Mouse (Mus musculus) cerebellum, adult 11-12 months (tissue): Measurements from ENCODE around the gene Dtymk.
"Not testable (repeated sequence)": the region's sequence is repeated elsewhere in the genome, so short reads cannot be mapped to it uniquely, and the experiment has no call there.

ENCODE experiments used
- DNase-seq: peaks from one replicate; pipeline ENCODE4 v3.0.0; 2022

The Dtymk gene

DNA sequence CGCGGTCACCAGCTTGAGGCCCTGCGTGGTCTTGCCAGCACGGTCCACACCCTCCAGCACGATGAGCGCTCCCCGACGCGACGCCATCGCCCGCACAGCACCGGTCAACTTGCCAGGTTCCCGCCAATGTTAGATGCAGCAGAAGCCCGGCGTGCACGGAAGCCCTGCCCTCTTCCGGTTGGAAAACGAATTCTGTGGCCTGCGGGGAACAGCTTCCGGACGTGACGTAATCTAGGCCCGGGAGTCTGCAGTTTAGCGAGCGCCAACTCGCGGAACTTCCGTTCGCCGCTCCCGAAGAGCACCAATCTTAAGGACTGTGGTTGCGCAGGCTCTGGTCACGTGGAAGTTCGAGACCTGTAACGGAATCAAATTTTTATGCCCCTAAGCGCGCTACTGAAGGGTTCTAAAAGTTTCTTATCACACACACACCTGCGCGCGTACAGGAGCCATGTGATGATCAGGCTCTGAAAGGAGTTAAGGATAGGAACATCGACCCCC lies at the start of gene Dtymk:
Dtymk (minus strand) TSS at position 194 of the 498 bp plus-strand sequence.
- peak; percentile 95 for DNase-seq

DNA sequence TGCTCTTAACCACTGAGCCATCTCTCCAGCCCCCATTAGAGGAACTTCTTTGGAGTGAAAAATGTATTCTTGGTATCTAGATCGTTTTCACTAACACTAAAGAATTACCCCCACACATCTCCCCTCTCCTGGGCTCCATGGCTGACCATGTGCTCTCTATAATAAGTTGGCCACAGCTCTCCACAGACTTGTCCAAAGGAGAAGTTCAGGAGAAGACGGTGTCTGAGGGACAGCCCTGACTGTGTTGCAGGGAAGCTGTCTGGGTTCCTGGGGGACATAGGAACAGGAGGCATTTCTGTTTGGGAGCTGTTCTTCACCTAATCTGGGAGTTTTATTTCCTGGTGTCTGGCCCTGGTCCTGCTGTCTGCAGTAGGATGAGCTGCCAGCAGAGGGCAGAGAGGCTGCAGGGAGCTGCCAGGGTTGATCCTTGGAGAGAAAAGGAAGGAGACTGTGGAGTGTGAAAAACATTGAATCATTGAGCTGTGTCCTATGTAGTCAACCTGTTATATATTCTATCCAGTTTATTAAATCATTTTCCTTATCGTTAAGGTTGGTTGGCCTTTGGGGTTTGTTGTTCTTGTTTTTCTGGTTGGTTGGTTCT lies 44.1 kb upstream of the Dtymk start:
- not testable (repeated sequence) for DNase-seq

DNA sequence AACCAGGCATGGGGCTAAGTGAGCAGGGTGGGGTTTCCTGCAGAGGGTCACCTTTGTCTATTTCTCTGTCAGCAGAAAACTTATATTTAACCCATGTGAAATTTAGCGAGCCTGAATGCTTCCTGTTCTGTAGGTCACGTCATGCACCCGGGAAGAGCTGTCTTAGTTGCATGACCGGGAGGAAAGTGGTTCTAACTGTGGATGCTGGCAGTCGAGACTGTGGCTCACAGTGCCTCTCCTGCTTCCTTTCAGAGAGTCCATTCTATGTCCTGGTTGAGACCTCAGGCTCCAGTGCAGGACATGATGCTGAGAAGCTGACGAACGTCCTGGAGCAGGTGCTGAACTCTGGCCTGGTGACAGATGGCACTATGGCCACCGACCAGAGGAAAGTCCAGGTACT lies 36.8 kb upstream of the Dtymk start:
- not testable (repeated sequence) for DNase-seq

DNA sequence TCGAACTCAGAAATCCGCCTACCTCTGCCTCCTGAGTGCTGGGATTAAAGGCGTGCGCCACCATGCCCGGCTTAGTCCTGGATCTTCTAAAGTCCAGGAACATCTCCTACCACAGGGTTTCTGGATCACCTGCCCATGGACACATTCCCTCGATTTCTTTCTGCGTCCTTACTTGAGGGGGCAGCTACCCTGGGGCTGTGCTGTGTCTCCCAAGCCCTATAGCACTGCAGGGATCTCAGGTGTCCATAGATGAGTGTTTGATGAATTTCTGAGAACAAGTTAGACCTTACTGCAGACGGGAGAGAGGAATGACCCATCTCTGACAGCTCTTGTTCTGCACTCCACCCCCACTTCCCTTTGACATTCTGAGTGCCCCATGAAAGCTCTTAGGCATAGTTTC lies 35.6 kb upstream of the Dtymk start:
- no peak for DNase-seq

DNA sequence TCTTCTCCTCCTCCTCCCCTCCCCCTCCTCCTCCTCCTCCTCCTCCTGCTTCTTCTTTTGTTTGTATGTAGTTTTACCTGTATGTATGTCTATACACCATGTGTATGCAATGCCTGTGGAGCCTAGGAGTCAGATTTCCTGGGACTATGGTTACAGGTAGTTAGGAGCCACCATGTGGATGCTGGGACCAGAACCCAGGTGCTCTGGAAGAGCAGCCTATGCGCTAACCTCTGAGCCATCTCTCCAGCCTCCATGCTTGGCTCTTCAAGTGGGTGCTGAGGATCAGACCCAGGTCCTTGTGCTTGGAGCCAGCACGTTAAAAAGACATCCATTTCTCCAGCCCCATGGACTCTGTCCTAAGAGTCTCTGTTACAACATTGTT lies 34.8 kb upstream of the Dtymk start:
- no peak for DNase-seq

DNA sequence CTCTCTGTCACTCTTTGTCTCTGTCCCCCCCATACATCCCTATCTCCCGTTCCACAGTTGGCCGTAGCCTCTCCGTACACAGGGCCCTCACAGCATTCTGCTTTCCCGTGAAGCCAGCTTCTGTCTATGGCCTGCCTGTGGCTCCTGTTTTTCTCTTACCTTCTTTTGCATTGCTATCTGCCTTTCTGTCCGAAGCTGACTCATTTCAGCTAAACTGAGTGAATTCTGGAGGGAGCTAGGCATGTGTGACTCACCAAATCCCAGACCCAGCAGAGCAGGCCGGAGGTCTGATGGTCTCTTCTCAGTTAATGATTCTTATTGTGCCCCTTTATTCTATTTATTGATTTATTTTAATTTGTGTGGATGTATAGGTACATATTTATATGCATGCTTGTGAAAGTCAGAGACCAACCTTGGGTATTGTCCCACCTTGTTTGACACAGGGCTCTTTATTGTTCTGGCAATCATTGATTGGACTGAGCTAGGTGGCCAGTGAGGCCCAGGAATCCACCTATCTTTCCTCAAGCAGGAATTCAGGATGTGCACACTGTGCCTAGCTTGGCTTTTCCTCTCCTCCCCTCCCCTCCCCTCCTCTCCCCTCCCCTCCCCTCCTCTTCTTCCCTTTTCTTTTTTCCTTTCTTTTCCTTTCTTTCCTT lies 34.3 kb upstream of the Dtymk start:
- DNase-seq = no peak

DNA sequence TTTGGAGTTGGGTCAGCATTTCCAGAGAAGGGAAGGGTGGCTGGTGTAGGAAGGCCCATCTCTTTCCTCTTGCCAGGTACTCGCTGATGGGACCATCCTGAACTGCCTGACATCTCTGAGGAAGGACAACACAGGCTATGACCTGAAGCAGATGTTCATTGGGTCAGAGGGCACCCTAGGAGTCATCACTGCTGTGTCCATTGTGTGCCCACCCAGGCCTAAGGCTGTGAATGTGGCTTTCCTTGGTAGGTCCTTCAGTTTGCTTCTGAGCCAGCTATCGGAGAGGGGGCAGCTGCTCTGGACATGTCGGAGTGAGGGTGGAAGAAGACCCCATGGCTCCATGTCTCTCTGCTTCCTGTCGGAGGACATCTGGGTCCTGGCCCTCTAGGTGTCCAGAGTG lies 33.5 kb upstream of the Dtymk start:
- no peak for DNase-seq

DNA sequence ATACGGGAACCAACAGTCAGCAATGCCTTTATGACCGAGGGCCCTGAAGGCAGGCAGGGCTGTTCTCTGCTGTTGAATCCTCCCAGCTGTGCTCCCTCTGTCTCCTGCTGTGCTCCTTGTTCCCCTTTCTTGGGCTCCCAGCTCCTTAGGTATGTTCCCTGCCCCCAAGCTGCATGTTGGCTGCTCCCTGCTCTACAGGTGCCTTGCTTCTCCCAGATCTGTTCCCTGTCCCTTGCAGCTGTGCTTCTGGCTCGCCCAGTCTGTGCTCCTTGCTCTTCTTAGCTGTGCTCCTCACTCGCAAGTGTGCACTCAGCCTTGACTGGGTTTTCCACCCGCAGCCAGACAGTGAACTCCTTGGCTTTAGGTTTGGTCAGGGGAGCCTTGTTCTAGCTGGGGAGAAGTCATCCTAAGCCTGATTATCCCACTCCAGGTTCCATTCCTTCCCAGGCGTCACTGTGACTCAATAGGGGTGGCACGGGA lies 33.0 kb upstream of the Dtymk start:
- DNase-seq = no peak

DNA sequence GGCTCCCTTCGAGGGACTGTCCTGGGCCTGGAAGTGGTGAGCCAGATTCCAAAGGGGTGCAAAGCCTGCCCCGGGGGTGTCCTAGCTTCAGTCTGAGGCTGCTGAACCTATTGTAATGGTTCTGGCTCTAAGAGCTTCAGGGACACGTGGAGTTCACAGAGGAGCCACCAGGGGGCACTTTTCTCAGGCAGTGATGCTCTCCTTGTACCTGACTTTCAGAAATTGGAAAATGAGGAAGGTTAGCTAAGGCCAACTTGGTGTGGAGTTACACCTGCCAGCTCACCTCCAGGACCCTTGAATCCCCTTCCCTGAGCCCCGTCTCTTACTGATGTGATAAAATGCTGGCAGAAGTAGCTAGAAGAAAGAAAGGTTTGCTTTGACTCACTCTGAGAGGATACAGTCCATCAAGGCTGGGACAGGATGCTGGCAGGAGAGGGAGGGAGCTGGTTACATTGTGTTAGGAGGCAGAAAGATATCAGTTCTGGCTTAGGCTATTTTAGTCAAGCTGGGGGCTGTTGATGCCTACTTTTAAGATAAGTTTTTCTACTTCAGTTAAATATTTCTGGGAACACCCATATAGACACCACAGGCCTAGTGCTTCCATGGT lies 31.1 kb upstream of the Dtymk start:
- not testable (repeated sequence) for DNase-seq

DNA sequence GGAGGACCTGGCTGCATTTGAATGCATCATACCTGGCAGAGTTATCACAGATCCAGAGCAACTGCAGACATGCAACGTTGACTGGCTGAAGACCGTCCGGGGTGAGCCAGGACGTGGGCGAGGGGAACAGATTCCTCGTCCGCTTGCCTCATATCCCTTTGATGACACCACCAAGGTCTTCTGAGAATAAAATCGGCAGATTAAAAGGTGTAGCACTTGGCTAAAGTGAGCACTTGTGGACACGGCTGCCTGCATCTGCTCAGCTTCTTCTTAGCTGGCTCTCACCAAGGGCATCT lies 24.8 kb upstream of the Dtymk start:
- DNase-seq = no peak

DNA sequence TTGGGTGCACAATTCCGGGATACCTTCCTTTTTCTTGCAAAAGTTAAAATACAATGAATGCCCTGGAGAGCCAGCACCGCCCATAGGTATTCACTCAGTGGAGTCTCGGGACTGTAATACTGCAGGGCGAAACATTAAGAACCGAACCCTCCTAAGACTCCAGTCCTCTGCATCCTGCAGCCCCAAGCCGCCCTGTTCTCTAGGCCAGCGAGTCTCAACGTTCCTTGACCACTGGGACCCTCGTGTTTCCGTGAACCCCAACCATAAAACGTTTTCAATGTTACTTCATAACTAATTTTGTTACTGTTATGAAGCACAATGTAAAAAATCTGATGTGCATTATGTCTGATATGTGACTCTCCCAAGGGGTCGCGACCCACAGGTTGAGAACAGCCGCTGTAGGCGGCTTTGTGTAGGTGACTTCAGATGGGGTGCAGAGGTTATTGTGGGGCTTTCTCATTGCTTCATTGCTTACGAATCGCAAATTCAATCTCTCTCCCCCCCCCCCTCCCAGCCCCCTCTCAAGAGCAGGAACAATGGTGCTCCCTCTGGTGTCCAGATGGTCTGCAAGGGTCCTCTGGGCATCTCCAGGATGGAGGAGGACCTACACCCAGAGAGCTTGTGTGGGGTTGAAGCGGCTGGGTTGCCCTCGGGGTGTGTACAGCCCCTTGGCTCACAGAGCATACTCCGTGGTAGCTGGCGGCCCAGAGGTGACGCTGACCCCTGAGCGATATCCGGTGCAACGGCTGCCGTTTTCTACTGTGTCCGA lies 24.2 kb upstream of the Dtymk start:
- peak; percentile 76 for DNase-seq

DNA sequence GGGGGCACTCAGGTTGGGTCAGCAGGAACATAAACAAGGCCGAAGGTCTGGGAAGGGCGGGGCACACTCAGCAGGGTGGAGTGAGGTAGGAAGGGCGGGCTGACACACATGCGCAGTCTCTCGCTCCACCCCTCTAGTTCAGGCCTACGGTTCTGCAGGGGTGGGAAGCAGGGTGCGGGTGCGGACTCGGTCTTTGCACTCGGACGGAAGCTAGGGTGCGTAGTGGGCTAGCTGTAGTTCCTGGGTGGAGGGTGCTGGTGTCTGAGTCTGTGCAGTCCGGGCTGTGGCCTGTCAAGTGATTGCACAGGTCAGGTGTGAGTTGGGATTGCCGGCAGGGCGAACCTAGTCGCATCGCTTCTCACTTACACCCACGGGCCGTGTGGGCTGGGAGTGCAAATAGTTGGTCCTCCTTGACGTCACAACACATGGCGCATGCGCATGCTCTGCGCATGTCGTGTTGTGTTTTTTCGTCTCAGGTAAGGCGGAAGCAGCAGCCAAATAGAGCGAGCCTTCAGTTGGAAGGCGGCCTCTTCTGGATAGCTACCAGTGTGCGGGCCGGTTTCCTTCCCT lies 23.5 kb upstream of the Dtymk start:
- DNase-seq = peak; percentile 98

DNA sequence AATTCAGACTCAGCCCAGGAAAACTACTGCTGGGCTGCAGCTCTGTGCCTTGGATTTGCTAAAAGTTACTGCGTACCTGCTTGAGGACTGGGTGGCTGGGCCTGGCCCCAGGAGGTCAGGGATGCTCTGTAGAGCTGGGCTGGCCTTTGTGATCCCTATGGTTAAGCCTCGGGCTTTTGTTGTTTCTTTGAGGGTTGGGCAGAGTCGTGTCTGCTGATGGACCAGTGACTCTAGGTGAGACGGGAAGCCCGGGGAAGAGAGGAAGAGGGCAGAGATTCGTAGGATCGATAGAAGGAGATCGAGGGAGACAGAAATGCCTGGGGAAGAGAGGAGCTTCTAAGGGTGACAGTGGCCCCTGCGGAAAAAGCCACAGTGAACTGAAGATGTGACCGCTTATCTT lies 22.9 kb upstream of the Dtymk start, which contains the start of gene D2hgdh:
D2hgdh (plus strand) TSS at position 301 of the 400 bp plus-strand sequence.
- DNase-seq = no peak

DNA sequence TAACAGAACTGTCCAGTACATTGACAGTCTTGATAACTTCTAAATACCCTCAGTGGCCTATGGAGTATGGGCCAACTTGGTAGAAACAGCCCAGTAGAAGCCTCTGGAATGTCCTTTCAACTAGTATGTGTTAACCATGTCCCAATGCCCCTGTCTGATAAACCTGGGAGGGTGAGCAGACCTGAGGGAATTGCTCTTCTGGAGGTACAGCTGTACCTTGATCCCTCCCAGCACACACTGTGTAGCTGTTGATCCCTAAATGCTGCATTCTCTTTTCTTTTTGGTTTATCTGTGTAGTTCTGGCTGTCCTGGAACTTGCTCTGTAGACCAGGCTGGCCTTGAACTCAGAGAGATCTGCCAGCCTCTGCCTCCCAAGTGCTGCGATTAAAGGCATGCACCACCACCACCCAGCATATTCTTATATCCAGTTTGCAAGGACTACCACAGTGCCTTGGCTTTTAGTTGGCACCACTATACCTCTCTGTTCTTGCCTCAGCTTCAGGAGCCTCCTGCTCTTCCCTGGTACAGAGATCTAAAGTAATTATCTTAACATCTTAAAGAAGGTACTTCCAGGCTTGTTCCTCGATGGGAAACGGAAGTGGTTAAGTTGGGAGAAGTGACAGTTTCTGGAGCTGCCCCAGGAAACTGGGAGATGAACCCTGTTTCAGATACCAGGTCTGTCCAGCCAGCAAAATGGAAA lies 22.2 kb upstream of the Dtymk start:
- DNase-seq = peak; percentile 43

DNA sequence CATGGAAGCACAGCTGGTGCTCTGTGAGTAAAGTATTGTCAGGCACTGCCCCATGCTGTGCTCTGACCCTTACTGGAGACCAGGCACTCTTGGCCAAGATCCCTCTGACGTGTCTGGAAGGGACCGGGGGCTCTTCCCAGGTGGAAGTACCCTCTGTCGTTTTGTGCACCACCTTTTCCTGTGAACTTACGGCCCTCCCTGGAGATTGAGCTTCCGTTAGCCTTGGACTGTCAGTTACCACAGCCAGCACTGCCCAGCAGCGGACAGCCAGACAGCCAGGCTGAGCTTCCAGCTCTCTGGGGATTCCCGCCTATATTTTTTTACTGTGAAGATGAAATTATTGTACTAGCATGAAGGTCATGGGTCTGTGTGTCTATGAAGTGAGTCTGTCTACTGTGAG lies 17.0 kb upstream of the Dtymk start:
- DNase-seq = peak; percentile 27

DNA sequence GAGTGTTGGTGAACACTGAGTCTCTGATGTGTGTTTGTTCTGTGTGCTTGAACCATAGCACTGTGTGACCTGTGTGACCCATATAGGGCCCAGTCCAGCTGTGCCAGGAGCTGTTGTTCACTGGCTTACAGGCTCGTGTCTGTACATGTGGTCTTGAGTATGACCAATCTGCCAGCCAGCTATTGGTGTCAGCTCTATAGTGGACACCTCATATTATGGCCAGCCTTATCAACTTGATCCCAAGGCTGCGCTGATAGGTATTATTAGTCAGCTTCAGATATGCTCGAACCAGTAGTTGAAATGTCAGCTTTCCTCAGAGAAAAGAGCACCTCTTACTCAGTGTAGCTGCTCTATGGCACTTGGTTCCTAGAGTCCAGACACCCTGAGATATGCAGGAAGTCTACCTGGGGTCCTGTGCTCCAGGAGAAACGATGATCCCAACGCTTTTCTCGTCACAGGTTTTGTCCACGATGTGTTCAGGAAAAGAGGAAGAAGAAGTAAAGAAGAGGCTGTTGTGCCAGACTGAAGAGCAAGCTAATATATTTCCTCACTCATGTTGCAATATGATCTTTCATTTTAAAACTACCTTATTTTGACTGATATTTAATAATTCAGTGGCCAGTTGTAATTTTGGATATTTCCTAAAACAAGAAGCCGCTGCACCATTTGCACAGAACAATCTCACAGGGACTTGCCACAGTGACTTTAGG lies 16.2 kb upstream of the Dtymk start:
- no peak for DNase-seq

DNA sequence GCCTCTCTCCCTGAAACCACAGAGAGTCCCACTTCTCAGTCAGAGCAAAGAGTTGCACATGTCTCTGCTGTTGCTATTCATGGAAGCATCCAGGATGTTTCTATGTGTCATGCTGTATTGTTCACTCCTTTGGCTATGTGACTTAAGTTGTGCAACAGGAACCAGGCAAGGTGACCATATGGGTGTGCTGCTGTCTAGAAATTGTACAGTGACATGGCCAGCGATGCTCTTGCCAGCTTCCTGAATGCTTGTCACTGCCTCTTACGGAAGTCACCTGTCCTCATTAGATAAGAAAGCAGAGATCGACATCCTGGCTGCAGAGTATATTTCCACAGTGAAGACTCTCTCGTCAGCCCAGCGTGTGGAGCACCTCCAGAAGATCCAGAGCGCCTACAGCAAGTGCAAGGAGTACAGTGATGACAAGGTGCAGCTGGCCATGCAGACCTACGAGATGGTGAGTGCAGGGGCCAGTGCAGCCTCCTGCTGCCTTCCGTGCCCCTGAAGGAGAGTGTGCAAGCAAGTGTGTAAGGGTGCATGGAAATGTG lies 9.8 kb upstream of the Dtymk start:
- DNase-seq = peak; percentile 55

DNA sequence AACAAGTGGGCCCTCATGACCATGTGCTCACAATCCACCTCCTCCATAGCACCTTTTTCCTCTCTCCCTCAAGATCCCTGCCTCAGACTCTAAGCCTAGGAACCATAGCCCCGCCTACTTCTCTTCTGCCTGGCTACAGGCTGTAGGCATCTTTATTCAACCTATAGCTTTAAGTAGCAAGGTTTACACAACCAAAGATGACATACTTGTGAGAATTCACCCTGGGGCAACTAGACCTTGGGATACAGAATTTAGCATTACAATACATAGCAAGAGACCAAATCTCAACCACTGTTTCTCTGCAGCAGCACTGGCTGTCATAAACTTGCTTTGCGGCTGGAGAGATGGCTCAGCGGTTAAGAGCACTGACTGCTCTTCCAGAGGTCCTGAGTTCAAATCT lies 8.3 kb upstream of the Dtymk start:
- peak; percentile 24 for DNase-seq

DNA sequence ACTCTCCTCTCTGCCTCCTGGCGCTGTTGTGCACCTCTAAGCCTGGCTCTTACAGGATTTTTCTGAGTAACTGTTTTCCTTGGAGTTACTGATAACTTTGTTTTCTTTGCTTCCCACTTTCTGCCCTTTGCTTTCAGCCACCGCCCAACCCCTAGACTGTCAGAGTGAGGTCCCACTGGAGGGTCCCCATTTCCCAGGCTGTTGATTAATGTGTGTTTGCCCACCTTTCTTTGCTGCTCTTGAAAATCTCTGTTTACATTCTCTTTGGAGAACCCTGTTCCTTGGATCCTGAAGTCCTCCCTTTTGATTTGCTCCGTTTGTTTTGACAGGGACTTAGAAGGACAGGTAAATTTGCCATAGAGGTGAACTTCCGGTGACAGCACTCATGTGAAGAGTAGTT lies 7.1 kb upstream of the Dtymk start:
- DNase-seq = no peak

DNA sequence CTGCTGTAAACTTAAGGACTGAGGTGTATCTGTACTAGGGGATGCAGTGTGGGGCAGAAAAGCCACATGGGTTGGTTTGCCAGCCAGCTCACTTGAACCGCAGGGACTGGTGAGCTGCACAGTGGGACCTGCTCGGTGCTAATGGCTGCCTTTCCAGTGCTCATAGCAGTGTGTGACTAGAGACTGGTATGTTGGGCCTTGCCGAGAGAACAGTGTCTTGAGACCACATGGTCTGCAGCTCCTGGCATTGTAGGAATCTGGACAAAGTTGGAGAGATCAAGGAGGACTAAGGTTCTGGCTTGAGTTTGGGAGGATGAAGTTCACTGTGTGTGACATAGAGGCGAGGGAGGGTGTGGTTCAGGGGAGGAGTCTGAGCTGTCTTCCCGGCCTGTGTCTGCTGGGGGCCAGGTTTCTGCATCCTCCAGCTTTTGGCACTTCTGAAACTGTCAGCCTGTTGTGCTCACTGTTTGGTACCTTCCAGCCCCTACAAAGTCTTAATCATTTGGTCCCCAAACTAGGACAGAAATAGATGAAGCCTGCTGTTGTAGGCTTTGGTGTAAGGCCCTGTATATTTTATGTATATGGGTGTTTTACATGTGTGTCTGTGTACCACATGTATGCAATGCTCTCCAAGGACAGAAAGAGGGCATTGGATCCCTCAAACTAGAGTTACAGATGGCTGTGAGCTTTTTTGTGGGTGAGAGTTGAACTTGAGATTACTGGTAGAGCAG lies 3.7 kb upstream of the Dtymk start:
- peak; percentile 68 for DNase-seq

DNA sequence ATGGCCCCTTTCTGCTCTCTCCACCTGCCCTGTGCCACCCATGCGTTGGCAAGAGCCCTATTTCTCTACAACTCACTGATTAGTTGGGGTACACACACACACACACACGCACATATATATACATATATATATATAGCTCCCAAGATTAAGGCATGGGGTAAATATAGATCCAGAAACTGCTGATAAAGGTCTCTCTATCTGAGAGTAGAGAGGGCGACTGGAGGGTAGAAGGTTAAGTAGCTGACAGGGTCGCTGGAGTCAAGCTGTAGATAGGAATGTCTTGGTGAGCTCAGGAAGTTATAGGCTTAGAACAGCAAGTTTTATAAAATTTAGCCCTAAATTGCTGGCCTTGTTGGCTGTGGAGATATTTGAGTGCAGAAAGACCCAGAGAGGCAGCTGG lies 3.1 kb upstream of the Dtymk start:
- no peak for DNase-seq
